Mouse (Mus musculus): ENCODE results near the gene Slc25a25. TPM values are rescaled to one million over a fixed set of nuclear protein-coding genes. Genes with fewer than 3 reads are reported as not detected.

Gene Slc25a25
- polyA plus RNA-seq, 1 experiment from 2014 or later = 30.4 TPM

GRCm38 (mm10) chr2:32440164-32440563, 11.1 kb downstream of the Slc25a25 start:
- ATAC-seq (no peak), DNase-seq (ENCODE audit: low spot score) (no peak)
- 12% methylated on average over 2 of the region's 2 CpGs for WGBS
- Histone ChIP-seq H3K36me3 (ENCODE audit: control insufficient read depth, insufficient read depth, low read length) (peaks cover 6% of the 10 kb centered on the region), H3K27me3 (replicated peaks; ENCODE audit: control insufficient read depth, insufficient read depth, low read length) (no peaks in the 10 kb centered on the region), H3K4me2 (ENCODE audit: low read length) (no peak overlapping the region), H3K4me3 (ENCODE audit: low read depth, low read length) (no peak overlapping the region), H3K4me1 (ENCODE audit: control insufficient read depth, insufficient read depth, low read length) (peaks cover 12% of the 10 kb centered on the region; the same call in 1 of the 2 replicates), H3K9me3 (replicated peaks; ENCODE audit: control insufficient read depth, low read length) (no peaks in the 10 kb centered on the region), H3K9ac (ENCODE audit: low read length) (no peak overlapping the region), H3K27ac (ENCODE audit: low read depth, low read length) (0 out of 2 replicates have a peak overlapping the region, but pooled peaks have one; percentile 3)

DNA sequence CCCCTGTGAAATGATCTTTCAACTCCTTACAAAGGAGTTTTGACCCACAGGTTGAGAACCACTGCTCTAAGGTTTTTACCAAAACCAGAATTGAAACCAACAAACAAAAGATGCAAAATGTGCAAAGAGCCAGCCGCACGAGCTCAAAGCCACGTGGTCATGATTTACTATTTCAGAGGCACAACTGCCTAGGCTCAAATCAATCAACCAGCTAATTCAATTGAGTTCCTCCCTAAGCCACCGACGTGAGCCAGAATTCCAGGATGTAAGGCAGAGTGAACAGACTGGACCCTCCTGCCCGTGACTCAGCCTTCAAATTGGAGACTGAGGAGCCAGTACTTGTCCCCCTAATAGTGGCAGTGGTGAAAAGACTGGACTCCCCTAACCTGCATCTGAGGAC, 12.1 kb downstream of the Slc25a25 start:
- ATAC-seq (no peak), DNase-seq (ENCODE audit: low spot score) (peak; percentile 55)
- H3K9me3 ChIP-seq (replicated peaks; ENCODE audit: control insufficient read depth, low read length) = no peaks in the 10 kb centered on the region
- H3K4me3 ChIP-seq (ENCODE audit: low read depth, low read length) = no peak overlapping the region
- H3K4me1 ChIP-seq (ENCODE audit: control insufficient read depth, insufficient read depth, low read length) = peaks cover 12% of the 10 kb centered on the region; the same call in 1 of the 2 replicates
- no peak overlapping the region for H3K4me2 ChIP-seq (ENCODE audit: low read length)
- H3K27me3 ChIP-seq (replicated peaks; ENCODE audit: control insufficient read depth, insufficient read depth, low read length) = no peaks in the 10 kb centered on the region
- H3K27ac ChIP-seq (ENCODE audit: low read depth, low read length) = no peak overlapping the region; the same call in 1 of the 2 replicates
- WGBS = 9% methylated on average over 6 of the region's 6 CpGs
- H3K9ac ChIP-seq (ENCODE audit: low read length) = no peak overlapping the region
- no peaks in the 10 kb centered on the region for H3K36me3 ChIP-seq (ENCODE audit: control insufficient read depth, insufficient read depth, low read length)

GRCm38 (mm10) chr2:32438733-32439132, 12.5 kb downstream of the Slc25a25 start:
- DNase-seq (ENCODE audit: low spot score) = no peak
- no peak overlapping the region for H3K4me2 ChIP-seq (ENCODE audit: low read length)
- H3K36me3 ChIP-seq (ENCODE audit: control insufficient read depth, insufficient read depth, low read length) = no peaks in the 10 kb centered on the region
- H3K27ac ChIP-seq (ENCODE audit: low read depth, low read length) = no peak overlapping the region
- no peak for ATAC-seq
- H3K9ac ChIP-seq (ENCODE audit: low read length) = no peak overlapping the region
- no peak overlapping the region for H3K4me3 ChIP-seq (ENCODE audit: low read depth, low read length)
- H3K9me3 ChIP-seq (replicated peaks; ENCODE audit: control insufficient read depth, low read length) = no peaks in the 10 kb centered on the region
- peaks cover 12% of the 10 kb centered on the region; the same call in 1 of the 2 replicates for H3K4me1 ChIP-seq (ENCODE audit: control insufficient read depth, insufficient read depth, low read length)
- no peaks in the 10 kb centered on the region for H3K27me3 ChIP-seq (replicated peaks; ENCODE audit: control insufficient read depth, insufficient read depth, low read length)
- WGBS = 66% methylated on average over 3 of the region's 3 CpGs

- ATAC-seq (no peak), DNase-seq (ENCODE audit: low spot score) (no peak)
- Histone ChIP-seq H3K36me3 (ENCODE audit: control insufficient read depth, insufficient read depth, low read length) (no peaks in the 10 kb centered on the region), H3K27ac (ENCODE audit: low read depth, low read length) (peak overlapping the region; percentile 59), H3K4me1 (ENCODE audit: control insufficient read depth, insufficient read depth, low read length) (peaks cover 12% of the 10 kb centered on the region; the same call in 1 of the 2 replicates), H3K27me3 (replicated peaks; ENCODE audit: control insufficient read depth, insufficient read depth, low read length) (no peaks in the 10 kb centered on the region), H3K9me3 (replicated peaks; ENCODE audit: control insufficient read depth, low read length) (no peaks in the 10 kb centered on the region), H3K4me2 (ENCODE audit: low read length) (no peak overlapping the region), H3K4me3 (ENCODE audit: low read depth, low read length) (no peak overlapping the region), H3K9ac (ENCODE audit: low read length) (no peak overlapping the region)
- 68% methylated on average over 2 of the region's 2 CpGs for WGBS
These were observed 13.6 kb downstream of the Slc25a25 start for GRCm38 (mm10) chr2:32437612-32438166.

GRCm38 (mm10) chr2:32436686-32437372, 14.4 kb downstream of the Slc25a25 start:
- Histone ChIP-seq H3K4me1 (ENCODE audit: control insufficient read depth, insufficient read depth, low read length) (peaks cover 12% of the 10 kb centered on the region; the same call in 1 of the 2 replicates), H3K36me3 (ENCODE audit: control insufficient read depth, insufficient read depth, low read length) (no peaks in the 10 kb centered on the region), H3K4me3 (ENCODE audit: low read depth, low read length) (no peak overlapping the region), H3K4me2 (ENCODE audit: low read length) (no peak overlapping the region), H3K27ac (ENCODE audit: low read depth, low read length) (peak overlapping the region; percentile 59), H3K9me3 (replicated peaks; ENCODE audit: control insufficient read depth, low read length) (no peaks in the 10 kb centered on the region), H3K9ac (ENCODE audit: low read length) (no peak overlapping the region), H3K27me3 (replicated peaks; ENCODE audit: control insufficient read depth, insufficient read depth, low read length) (no peaks in the 10 kb centered on the region)
- DNase-seq (ENCODE audit: low spot score) (peak; percentile 89), ATAC-seq (peak; percentile 82)
- 18% methylated on average over 3 of the region's 3 CpGs for WGBS

DNA sequence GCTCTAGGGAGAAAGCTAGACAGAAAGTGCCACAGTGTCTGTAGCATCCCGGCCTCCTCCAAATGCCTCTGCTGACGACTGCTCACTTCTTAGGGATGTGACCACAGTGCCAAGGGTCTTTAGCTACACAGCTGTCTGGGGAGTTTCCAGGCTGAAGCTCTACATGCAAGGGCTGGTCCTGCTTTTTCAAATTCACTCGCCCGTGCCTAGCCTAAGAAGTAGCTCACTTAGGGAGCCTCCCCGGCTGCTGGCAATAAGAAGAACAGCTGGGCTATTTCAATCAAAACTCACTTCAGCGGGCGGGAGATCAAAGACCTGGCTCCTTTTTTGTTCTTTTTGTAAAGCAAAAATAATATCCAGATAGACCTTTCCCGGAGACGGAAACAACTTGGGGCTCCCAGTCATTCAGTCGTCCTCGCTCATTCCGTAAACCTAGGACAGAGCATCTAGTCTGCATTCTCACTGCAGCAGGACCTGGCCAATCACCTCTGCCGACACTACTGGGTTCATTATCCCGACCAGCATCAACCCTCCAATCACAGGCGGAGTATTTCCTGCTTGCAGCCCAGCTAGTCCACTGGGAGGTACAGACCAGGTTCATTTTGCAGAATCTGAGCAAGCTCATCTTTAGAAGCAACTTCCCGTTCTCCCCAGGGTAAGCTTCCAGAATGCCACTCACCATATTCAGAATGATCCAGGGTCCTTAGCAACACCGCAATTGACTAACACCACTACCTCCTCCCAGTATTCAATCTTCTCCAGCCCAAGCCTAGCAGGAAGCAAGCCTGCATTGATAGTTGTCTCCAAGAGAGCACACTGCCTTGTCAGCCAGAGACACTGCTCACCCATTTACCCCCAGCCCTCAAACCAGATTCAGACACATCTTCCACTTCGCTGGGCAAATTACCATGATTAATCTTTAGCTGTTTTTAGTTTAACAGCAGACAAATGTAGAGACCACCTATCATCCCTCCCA, 20.3 kb downstream of the Slc25a25 start:
- H3K36me3 ChIP-seq (ENCODE audit: control insufficient read depth, insufficient read depth, low read length) = 0 out of 2 replicates have a peak, but pooled peaks cover 3% of the 10 kb centered on the region
- WGBS = 5% methylated on average over 18 of the region's 18 CpGs
- H3K9ac ChIP-seq (ENCODE audit: low read length) = peak overlapping the region; percentile 68
- H3K9me3 ChIP-seq (replicated peaks; ENCODE audit: control insufficient read depth, low read length) = no peaks in the 10 kb centered on the region
- peak; percentile 97 for DNase-seq (ENCODE audit: low spot score)
- H3K4me1 ChIP-seq (ENCODE audit: control insufficient read depth, insufficient read depth, low read length) = peaks cover 41% of the 10 kb centered on the region
- H3K4me3 ChIP-seq (ENCODE audit: low read depth, low read length) = peak overlapping the region; percentile 48
- peak overlapping the region; percentile 91 for H3K27ac ChIP-seq (ENCODE audit: low read depth, low read length)
- peak; percentile 96 for ATAC-seq
- peak overlapping the region; percentile 85 for H3K4me2 ChIP-seq (ENCODE audit: low read length)
- H3K27me3 ChIP-seq (replicated peaks; ENCODE audit: control insufficient read depth, insufficient read depth, low read length) = no peaks in the 10 kb centered on the region

- no peaks in the 10 kb centered on the region for H3K9me3 ChIP-seq (replicated peaks; ENCODE audit: control insufficient read depth, low read length)
- ATAC-seq (no peak), DNase-seq (ENCODE audit: low spot score) (no peak)
- 66% methylated on average over 4 of the region's 4 CpGs for WGBS
- peaks cover 45% of the 10 kb centered on the region for H3K4me1 ChIP-seq (ENCODE audit: control insufficient read depth, insufficient read depth, low read length)
- H3K27ac ChIP-seq (ENCODE audit: low read depth, low read length) = peak overlapping the region; percentile 85
- H3K27me3 ChIP-seq (replicated peaks; ENCODE audit: control insufficient read depth, insufficient read depth, low read length) = no peaks in the 10 kb centered on the region
- H3K4me3 ChIP-seq (ENCODE audit: low read depth, low read length) = peak overlapping the region; percentile 26
- H3K4me2 ChIP-seq (ENCODE audit: low read length) = peak overlapping the region; percentile 85
- peak overlapping the region; percentile 60; the same call in 1 of the 2 replicates for H3K9ac ChIP-seq (ENCODE audit: low read length)
- H3K36me3 ChIP-seq (ENCODE audit: control insufficient read depth, insufficient read depth, low read length) = 0 out of 2 replicates have a peak, but pooled peaks cover 3% of the 10 kb centered on the region
These were observed 21.9 kb downstream of the Slc25a25 start for GRCm38 (mm10) chr2:32429215-32429891.

- H3K4me1 ChIP-seq (ENCODE audit: control insufficient read depth, insufficient read depth, low read length) = peaks cover 56% of the 10 kb centered on the region
- peak overlapping the region; percentile 26 for H3K4me3 ChIP-seq (ENCODE audit: low read depth, low read length)
- no peaks in the 10 kb centered on the region for H3K9me3 ChIP-seq (replicated peaks; ENCODE audit: control insufficient read depth, low read length)
- no peaks in the 10 kb centered on the region for H3K27me3 ChIP-seq (replicated peaks; ENCODE audit: control insufficient read depth, insufficient read depth, low read length)
- DNase-seq (ENCODE audit: low spot score) (peak; percentile 89), ATAC-seq (peak; percentile 68)
- peak overlapping the region; percentile 85 for H3K27ac ChIP-seq (ENCODE audit: low read depth, low read length)
- peak overlapping the region; percentile 60 for H3K9ac ChIP-seq (ENCODE audit: low read length)
- H3K4me2 ChIP-seq (ENCODE audit: low read length) = peak overlapping the region; percentile 85
- H3K36me3 ChIP-seq (ENCODE audit: control insufficient read depth, insufficient read depth, low read length) = 0 out of 2 replicates have a peak, but pooled peaks cover 3% of the 10 kb centered on the region
- 18% methylated on average over 8 of the region's 8 CpGs for WGBS
These were observed 23.0 kb downstream of the Slc25a25 start for GRCm38 (mm10) chr2:32428262-32428722.

Data from forebrain, embryonic 14.5 days (tissue).